Mouse (Mus musculus) kidney, postnatal 0 days (tissue): ENCODE data around the gene Tmem106a. TPM values are rescaled to one million over a fixed set of nuclear protein-coding genes. Genes with fewer than 3 reads are reported as not detected.
"Not testable (repeated sequence)": the region's sequence is repeated elsewhere in the genome, so short reads cannot be mapped to it uniquely, and the experiment has no call there.

Experiments
- ATAC-seq: fragments of 200-750 bp; cut with Nextera tagmentation; replicated peaks from 2 replicates; pipeline ENCODE4 v1.8.0; 2017; ENCODE audit warnings: low read depth, moderate number of reproducible peaks, moderate TSS enrichment, moderate library complexity; ENCODE audit not compliant: low FRiP score
- DNase-seq: peaks from one replicate; pipeline ENCODE4 v3.0.0-alpha.2; 2016; ENCODE audit warnings: low spot score
- H3K27ac ChIP-seq: fragments of 300-500 bp; sonication (generic); 2 replicates; pipeline ENCODE4 v1.5.1; 2014; ENCODE audit warnings: mild to moderate bottlenecking
- H3K27me3 ChIP-seq: fragments of 300-500 bp; sonication (generic); 2 replicates; pipeline ENCODE4 v1.6.1; 2014; ENCODE audit warnings: low read length, mixed read lengths; ENCODE audit not compliant: insufficient read depth
- H3K36me3 ChIP-seq: fragments of 300-500 bp; sonication (generic); 2 replicates; pipeline ENCODE4 v1.6.1; 2014; ENCODE audit warnings: low read length, mixed read lengths; ENCODE audit not compliant: insufficient read depth
- H3K4me1 ChIP-seq: fragments of 300-500 bp; sonication (generic); replicated peaks from 2 replicates; pipeline ENCODE4 v1.6.1; 2014; ENCODE audit warnings: antibody characterized with exemption, low read length, mixed read lengths; ENCODE audit not compliant: insufficient read depth
- H3K4me2 ChIP-seq: fragments of 300-500 bp; sonication (generic); 2 replicates; pipeline ENCODE4 v1.6.1; 2014; ENCODE audit warnings: mild to moderate bottlenecking, low read length, moderate library complexity, mixed read lengths
- H3K4me3 ChIP-seq: fragments of 300-500 bp; sonication (generic); replicated peaks from 2 replicates; pipeline ENCODE4 v1.5.1; 2014; ENCODE audit warnings: low read depth, low read length
- H3K9ac ChIP-seq: fragments of 300-500 bp; sonication (generic); 2 replicates; pipeline ENCODE4 v1.6.1; 2014; ENCODE audit warnings: low read depth, low read length
- H3K9me3 ChIP-seq: fragments of 300-500 bp; sonication (generic); replicated peaks from 2 replicates; pipeline ENCODE4 v1.6.1; 2016; ENCODE audit warnings: low read length, inconsistent platforms, mixed read lengths
- CTCF ChIP-seq: IDR thresholded peaks from 2 replicates; pipeline ENCODE4 v1.5.1; 2016; ENCODE audit warnings: antibody characterized with exemption, low read depth, mild to moderate bottlenecking, moderate library complexity
- WGBS: fragments of 180-500 bp; shearing (Covaris S2); extraction: QIAGEN DNeasy Blood & Tissue Kit; methylation state at CpG from one replicate; pipeline ENCODE4 v1.1.7; 2014; 5-methylcytosine and 5-hydroxymethylcytosine counted together
- polyA plus RNA-seq: library from polyadenylated mRNA; unstranded; fragments of >200 nt; fragmentation: Nextera tagmentation; extraction: Ambion mirVana; gene quantifications from 2 replicates; pipeline ENCODE4 v1.2.1, GENCODE M21; 2015

Gene Tmem106a
- polyA plus RNA-seq, 1 experiment from 2014 or later, result 19.4 TPM

DNA sequence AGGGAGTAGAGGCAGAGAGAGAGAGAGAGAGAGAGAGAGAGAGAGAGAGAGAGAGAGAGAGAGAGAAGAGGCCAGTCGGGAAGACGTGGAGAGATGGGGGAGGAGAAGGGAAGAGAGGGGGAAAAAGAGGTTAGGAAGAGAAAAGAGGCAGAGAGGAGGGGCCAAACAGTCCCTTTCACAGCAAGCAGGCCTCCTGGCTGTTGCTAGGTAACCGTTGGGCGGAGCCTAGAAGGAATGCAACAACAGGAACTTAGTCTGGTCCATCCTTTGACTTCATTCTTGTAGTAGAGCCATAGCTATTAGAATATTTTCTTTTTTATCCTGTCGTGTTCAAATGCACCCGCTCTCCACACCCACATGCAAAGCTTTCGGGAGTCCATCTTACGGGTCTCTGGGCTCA is 35.8 kb downstream of the Tmem106a start:
- no peaks in the 10 kb centered on the region for H3K27me3 ChIP-seq
- peak overlapping the region; percentile 8; the same call in 1 of the 2 replicates for H3K4me2 ChIP-seq
- 10% methylated on average over 8 of the region's 8 CpGs for WGBS
- DNase-seq, result peak; percentile 87
- TF ChIP-seq CTCF, result no peak
- no peak; the same call in 1 of the 2 replicates for ATAC-seq
- H3K9me3 ChIP-seq, result no peaks in the 10 kb centered on the region
- no peaks in the 10 kb centered on the region for H3K36me3 ChIP-seq
- H3K4me3 ChIP-seq, result no peak overlapping the region
- no peak overlapping the region for H3K27ac ChIP-seq
- no peak overlapping the region for H3K9ac ChIP-seq
- 0 out of 2 replicates have a peak, but pooled peaks cover 7% of the 10 kb centered on the region for H3K4me1 ChIP-seq

DNA sequence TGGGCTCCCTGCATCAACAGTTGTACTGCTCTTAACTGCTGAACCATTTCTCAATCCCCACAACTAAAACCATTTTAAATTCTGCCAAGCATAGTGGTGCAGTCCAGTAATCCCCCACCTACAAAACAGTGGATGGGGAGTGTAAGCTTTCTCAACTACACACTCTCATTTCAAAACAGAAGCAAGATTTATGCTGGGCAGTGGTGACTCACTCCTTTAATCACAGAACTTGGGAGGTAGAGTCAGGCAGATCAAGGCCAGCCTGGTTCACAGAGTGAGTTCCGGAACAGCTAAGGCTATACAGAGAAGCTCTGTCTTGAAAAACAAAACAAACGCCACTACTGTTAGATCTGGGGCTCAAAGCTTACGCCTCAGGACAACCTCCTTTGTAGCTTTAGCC is 36.6 kb downstream of the Tmem106a start:
- DNase-seq (no peak), ATAC-seq (no peak)
- H3K4me3 ChIP-seq, result no peak overlapping the region
- H3K4me1 ChIP-seq, result 0 out of 2 replicates have a peak, but pooled peaks cover 7% of the 10 kb centered on the region
- WGBS, result 77% methylated on average over 3 of the region's 3 CpGs
- no peak overlapping the region for H3K27ac ChIP-seq
- no peaks in the 10 kb centered on the region for H3K9me3 ChIP-seq
- no peak for TF ChIP-seq CTCF
- H3K27me3 ChIP-seq, result no peaks in the 10 kb centered on the region
- no peak overlapping the region for H3K9ac ChIP-seq
- H3K4me2 ChIP-seq, result no peak overlapping the region
- no peaks in the 10 kb centered on the region for H3K36me3 ChIP-seq

DNA sequence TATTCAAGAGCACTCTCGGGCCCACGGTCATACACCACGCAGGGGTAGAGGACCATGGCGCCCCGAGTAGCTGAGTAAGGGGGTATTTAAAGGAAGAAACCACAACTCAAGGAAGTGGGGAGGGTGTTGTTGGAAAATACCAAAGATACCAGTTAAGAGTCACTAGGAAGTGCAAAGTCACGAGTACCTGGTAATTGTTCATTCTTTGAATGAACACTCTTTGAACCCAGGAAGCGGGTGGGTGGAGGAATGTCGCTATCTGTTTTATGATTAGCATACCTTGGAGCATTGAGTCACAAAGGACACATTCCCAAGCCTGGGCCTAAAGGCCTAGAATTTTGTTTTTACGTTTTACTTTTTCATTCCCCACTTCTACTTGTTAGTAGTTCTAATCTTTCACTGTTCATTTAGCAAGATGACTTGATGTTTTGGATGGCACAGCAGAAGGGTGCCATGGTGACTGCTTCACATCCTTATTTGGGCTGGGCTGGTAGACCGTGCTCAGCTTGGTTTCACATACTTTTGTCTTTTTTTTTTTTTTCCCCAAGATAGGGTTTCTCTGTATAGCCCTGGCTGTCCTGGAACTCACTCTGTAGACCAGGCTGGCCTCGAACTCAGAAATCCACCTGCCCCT is 38.1 kb downstream of the Tmem106a start:
- H3K27me3 ChIP-seq, H3K36me3 ChIP-seq, H3K4me1 ChIP-seq, ATAC-seq, H3K4me2 ChIP-seq, H3K4me3 ChIP-seq, H3K27ac ChIP-seq, DNase-seq, H3K9me3 ChIP-seq, H3K9ac ChIP-seq: not testable (repeated sequence)
- 73% methylated on average over 11 of the region's 11 CpGs for WGBS

DNA sequence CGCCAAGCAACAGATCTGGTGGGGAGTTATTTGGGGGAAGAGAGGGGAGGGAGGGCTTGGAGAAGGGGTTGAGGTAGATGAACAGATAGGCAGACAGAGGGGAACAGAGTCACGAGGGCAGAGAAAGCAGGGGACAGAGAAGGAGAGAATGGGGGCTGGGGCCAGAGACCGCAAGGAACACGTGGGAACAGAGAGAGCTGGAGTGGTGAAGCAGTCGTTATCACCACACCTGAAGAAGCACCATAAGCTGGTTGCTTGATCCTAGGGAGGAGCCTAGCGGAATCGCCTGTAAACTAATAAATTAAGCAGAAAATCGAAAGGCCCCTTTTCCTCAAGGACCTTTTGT is 44.6 kb downstream of the Tmem106a start:
- no peaks in the 10 kb centered on the region for H3K36me3 ChIP-seq
- no peaks in the 10 kb centered on the region for H3K4me1 ChIP-seq
- 2% methylated on average over 8 of the region's 8 CpGs for WGBS
- ATAC-seq (peak; percentile 9), DNase-seq (no peak)
- H3K9me3 ChIP-seq, result no peaks in the 10 kb centered on the region
- no peak for TF ChIP-seq CTCF
- peak overlapping the region; percentile 72 for H3K9ac ChIP-seq
- peak overlapping the region; percentile 99 for H3K27ac ChIP-seq
- peak overlapping the region; percentile 73 for H3K4me2 ChIP-seq
- no peaks in the 10 kb centered on the region for H3K27me3 ChIP-seq
- peak overlapping the region; percentile 41 for H3K4me3 ChIP-seq

DNA sequence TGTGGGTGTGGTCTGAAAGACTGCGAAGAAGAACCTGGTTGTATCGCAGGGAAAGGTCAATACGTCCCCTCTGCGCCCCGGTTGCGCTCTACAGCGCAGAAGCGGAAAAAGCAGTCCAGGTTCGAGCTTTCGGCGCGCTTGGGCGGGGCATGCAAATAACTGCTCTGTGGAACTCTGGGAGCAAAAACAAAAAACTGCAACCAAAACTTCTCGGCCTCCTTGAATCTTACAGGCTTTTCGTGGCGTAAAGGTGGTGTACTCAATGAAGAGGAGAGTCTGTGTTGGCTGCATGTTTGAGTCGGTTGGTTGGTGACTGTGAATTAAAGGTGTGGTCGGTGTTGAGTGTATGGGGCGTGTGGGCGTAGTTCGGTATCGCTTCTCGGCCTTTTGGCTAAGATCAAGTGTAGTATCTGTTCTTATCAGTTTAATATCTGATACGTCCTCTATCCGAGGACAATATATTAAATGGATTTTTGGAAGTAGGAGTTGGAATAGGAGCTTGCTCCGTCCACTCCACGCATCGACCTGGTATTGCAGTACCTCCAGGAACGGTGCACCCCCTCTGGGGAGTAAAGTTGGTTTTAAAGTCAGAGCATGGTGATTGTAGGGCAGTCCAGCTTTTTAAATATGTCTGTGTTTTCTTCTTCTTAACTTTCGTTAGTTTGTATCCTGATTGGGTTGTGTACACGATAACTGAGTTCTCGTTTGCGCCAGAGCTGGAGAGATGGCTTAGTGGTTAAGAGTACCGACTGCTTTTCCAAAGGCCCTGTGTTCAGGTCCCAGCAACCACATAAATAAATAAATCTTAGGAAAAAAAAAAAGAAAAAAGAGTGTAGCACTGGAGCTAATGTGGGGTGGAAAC is 45.2 kb downstream of the Tmem106a start, which contains the start of gene Rdm1:
Gene Rdm1, plus strand, starts transcription at position 201 of the 862 bp plus-strand sequence.
- ATAC-seq, result peak; percentile 87
- Histone ChIP-seq H3K9ac (peak within 1 kb of the TSS; percentile 72), H3K27me3 (no peaks in the 10 kb centered on the region), H3K9me3 (no peaks in the 10 kb centered on the region), H3K4me3 (peak within 1 kb of the TSS; percentile 44), H3K27ac (peak within 1 kb of the TSS; percentile 99), H3K4me2 (peak within 1 kb of the TSS; percentile 73), H3K4me1 (no peaks in the 10 kb centered on the region), H3K36me3 (no peaks in the 10 kb centered on the region; the same call in 1 of the 2 replicates)
- 0% methylated on average over 33 of the region's 34 CpGs for WGBS
- peak; percentile 97 for DNase-seq
- no peak for TF ChIP-seq CTCF

DNA sequence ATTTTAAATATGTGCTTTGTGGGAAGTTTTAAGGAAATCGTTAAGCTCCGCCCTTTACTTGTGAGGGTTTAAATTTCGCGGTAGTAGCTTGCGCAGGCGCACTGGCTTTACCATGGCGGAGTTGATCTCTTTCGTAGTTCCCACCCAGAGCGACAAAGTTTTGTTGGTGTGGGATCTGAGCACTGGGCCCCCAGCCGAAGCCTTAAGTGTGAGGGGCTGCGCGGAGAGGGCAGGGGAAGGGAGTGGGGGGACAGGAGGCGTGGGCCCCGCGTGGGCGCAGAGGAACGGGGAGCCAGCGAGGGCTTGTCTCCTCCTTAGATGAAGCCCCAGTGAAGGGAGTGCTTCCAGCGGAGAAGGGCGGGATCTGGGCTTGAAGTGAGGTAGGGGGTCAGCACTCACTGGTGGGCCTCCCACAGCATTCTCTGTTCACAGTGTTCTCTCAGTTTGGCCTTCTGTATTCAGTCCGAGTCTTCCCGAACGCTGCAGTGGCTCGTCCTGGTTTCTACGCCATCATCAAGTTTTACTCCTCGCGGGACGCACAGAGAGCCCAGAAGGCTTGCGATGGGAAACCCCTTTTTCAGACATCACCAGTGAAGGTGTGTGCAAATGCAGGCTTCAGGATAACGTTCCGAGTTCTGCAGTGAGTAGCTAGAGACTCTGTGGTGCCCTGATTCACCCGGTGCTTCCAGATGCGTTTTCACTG is 46.0 kb downstream of the Tmem106a start:
- Histone ChIP-seq H3K27ac (peak overlapping the region; percentile 92), H3K9ac (peak overlapping the region; percentile 68), H3K9me3 (no peaks in the 10 kb centered on the region), H3K4me1 (no peaks in the 10 kb centered on the region), H3K4me3 (peak overlapping the region; percentile 44), H3K4me2 (peak overlapping the region; percentile 73), H3K36me3 (no peaks in the 10 kb centered on the region; the same call in 1 of the 2 replicates), H3K27me3 (no peaks in the 10 kb centered on the region)
- WGBS, result under 1% methylated on average over 33 of the region's 33 CpGs
- DNase-seq, result no peak
- TF ChIP-seq CTCF, result no peak
- peak; percentile 52 for ATAC-seq

DNA sequence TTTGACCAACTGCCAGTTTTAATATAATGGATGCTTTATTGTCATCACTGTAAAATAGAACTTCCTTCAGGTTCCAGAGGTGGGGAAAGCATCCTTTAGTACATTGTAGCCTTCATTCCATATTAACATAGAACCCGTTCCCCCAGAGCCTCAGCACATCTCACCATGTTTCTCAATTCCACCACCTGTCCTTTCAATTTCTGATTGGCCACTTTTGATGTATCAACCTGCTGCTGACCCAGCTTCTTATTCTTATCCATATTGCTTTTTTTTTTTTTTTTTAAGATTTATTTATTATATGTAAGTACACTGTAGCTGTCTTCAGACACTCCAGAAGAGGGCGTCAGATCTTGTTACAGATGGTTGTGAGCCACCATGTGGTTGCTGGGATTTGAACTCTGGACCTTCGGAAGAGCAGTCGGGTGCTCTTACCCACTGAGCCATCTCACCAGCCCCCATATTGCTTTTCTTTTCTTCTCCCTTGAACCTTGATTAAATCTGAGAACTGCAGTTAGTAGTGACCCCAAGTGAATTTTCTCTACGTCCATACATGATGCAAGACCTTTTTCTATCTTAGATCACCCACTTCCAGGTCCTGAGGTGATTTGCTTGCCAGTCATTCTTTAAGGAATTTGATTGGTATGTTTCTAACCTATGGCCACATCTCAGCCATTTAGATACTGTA is 46.8 kb downstream of the Tmem106a start:
- not testable (repeated sequence) for H3K36me3 ChIP-seq, H3K9ac ChIP-seq, H3K9me3 ChIP-seq, H3K27me3 ChIP-seq, H3K4me1 ChIP-seq, H3K27ac ChIP-seq, DNase-seq, ATAC-seq
- Histone ChIP-seq H3K4me3 (peak overlapping the region; percentile 44), H3K4me2 (peak overlapping the region; percentile 73)
- 69% methylated on average over 4 of the region's 5 CpGs for WGBS
